Mouse (Mus musculus): ENCODE results near the gene Zbtb38.

Zbtb38 gene

GRCm38 (mm10) chr9:96684165-96684792 lies 68.4 kb downstream of the Zbtb38 start:
- WGBS = 81% methylated on average over 4 of the region's 4 CpGs

GRCm38 (mm10) chr9:96678611-96679010 lies 74.0 kb downstream of the Zbtb38 start:
- 80% methylated on average over 5 of the region's 5 CpGs for WGBS

- 82% methylated on average over 5 of the region's 5 CpGs for WGBS
Observed at GRCm38 (mm10) chr9:96677711-96678110, 74.9 kb downstream of the Zbtb38 start.

GRCm38 (mm10) chr9:96676671-96677070 lies 76.0 kb downstream of the Zbtb38 start:
- 70% methylated on average over 10 of the region's 10 CpGs for WGBS

GRCm38 (mm10) chr9:96675763-96676640 lies 76.6 kb downstream of the Zbtb38 start:
- 88% methylated on average over 8 of the region's 8 CpGs for WGBS

- WGBS = 49% methylated on average over 5 of the region's 5 CpGs
Observed at GRCm38 (mm10) chr9:96675071-96675762, 77.4 kb downstream of the Zbtb38 start.

- 91% methylated on average over 8 of the region's 8 CpGs for WGBS
Observed at GRCm38 (mm10) chr9:96674301-96674700, 78.3 kb downstream of the Zbtb38 start.

GRCm38 (mm10) chr9:96672466-96672865 lies 80.2 kb downstream of the Zbtb38 start:
- WGBS = 85% methylated on average over 2 of the region's 2 CpGs

- WGBS = 71% methylated on average over 12 of the region's 12 CpGs
Observed at GRCm38 (mm10) chr9:96671249-96671648, 81.4 kb downstream of the Zbtb38 start.

- 1% methylated on average over 15 of the region's 15 CpGs for WGBS
Observed at GRCm38 (mm10) chr9:96669877-96670276, 82.8 kb downstream of the Zbtb38 start.

GRCm38 (mm10) chr9:96668628-96669027 lies 84.0 kb downstream of the Zbtb38 start:
- WGBS = 32% methylated on average over 5 of the region's 5 CpGs

- WGBS = 70% methylated on average over 10 of the region's 10 CpGs
Observed at GRCm38 (mm10) chr9:96660510-96661244, 92.0 kb downstream of the Zbtb38 start.

- 71% methylated on average over 2 of the region's 2 CpGs for WGBS
Observed at GRCm38 (mm10) chr9:96659801-96660200, 92.8 kb downstream of the Zbtb38 start.

- 67% methylated on average over 4 of the region's 4 CpGs for WGBS
Observed at GRCm38 (mm10) chr9:96653538-96653937, 99.1 kb downstream of the Zbtb38 start.

GRCm38 (mm10) chr9:96652763-96653162 lies 99.9 kb downstream of the Zbtb38 start:
- WGBS = 56% methylated on average over 6 of the region's 6 CpGs

- WGBS = 90% methylated on average over 7 of the region's 7 CpGs
Observed at GRCm38 (mm10) chr9:96650807-96651206, 101.8 kb downstream of the Zbtb38 start.

GRCm38 (mm10) chr9:96649924-96650323 lies 102.7 kb downstream of the Zbtb38 start:
- WGBS = 43% methylated on average over 9 of the region's 9 CpGs

- 53% methylated on average over 4 of the region's 4 CpGs for WGBS
Observed at GRCm38 (mm10) chr9:96649362-96649761, 103.3 kb downstream of the Zbtb38 start.

GRCm38 (mm10) chr9:96646668-96647295 lies 105.8 kb downstream of the Zbtb38 start:
- 69% methylated on average over 2 of the region's 2 CpGs for WGBS

- 58% methylated on average over 2 of the region's 2 CpGs for WGBS
Observed at GRCm38 (mm10) chr9:96644840-96645239, 107.8 kb downstream of the Zbtb38 start.

- WGBS = 90% methylated on average over 3 of the region's 3 CpGs
Observed at GRCm38 (mm10) chr9:96644002-96644401, 108.6 kb downstream of the Zbtb38 start.
